Mouse (Mus musculus) liver, embryonic 14.5 days (tissue): Measurements from ENCODE around the gene Gtf2h3. TPM values are rescaled to one million over a fixed set of nuclear protein-coding genes. Genes with fewer than 3 reads are reported as not detected.
"Not testable (repeated sequence)": the region's sequence is repeated elsewhere in the genome, so short reads cannot be mapped to it uniquely, and the experiment has no call there.

ENCODE experiments used
- ATAC-seq: fragments of 200-750 bp; cut with Nextera tagmentation; 2 replicates; pipeline ENCODE4 v1.8.0; 2017; ENCODE audit warnings: moderate number of reproducible peaks, mild to moderate bottlenecking, moderate library complexity; ENCODE audit not compliant: insufficient read depth
- DNase-seq, 3 experiments: peaks; one replicate each; pipeline ENCODE4 v3.0.0-alpha.2; 2012 to 2013; ENCODE audit warnings: low read depth in 3 of 3, low spot score in 3 of 3
- H3K27ac ChIP-seq: fragments of 300-500 bp; sonication (generic); 2 replicates; pipeline ENCODE4 v1.5.1; 2014; ENCODE audit warnings: moderate library complexity, mild to moderate bottlenecking, control low read depth, inconsistent platforms
- H3K27me3 ChIP-seq: fragments of 300-500 bp; sonication (generic); 2 replicates; pipeline ENCODE4 v1.6.1; 2014; ENCODE audit warnings: mild to moderate bottlenecking, low read length, moderate library complexity; ENCODE audit not compliant: control insufficient read depth, insufficient read depth
- H3K36me3 ChIP-seq: fragments of 300-500 bp; sonication (generic); replicated peaks from 2 replicates; pipeline ENCODE4 v1.6.1; 2014; ENCODE audit warnings: low read depth; ENCODE audit not compliant: control insufficient read depth, insufficient read depth
- H3K4me1 ChIP-seq, 2 experiments: fragments of 200-500 bp in 1 of 2; fragments of 300-500 bp in 1 of 2; sonication (generic) in 1 of 2; replicated peaks; 2 replicates each; pipeline ENCODE4 v1.6.1; 2012 to 2014; ENCODE audit warnings: antibody characterized with exemption in 1 of 2, inconsistent platforms in 1 of 2, low read length in 1 of 2; ENCODE audit not compliant: control insufficient read depth in 2 of 2, insufficient read depth in 2 of 2
- H3K4me2 ChIP-seq: fragments of 300-500 bp; sonication (generic); 2 replicates; pipeline ENCODE4 v1.6.1; 2014; ENCODE audit warnings: low read depth, mild to moderate bottlenecking, control low read depth, moderate library complexity
- H3K4me3 ChIP-seq, 2 experiments: fragments of 200-500 bp in 1 of 2; fragments of 300-500 bp in 1 of 2; sonication (generic) in 1 of 2; 2 replicates each; pipeline ENCODE4 v1.5.1; 2012 to 2014; ENCODE audit warnings: low read depth in 2 of 2, low read length in 2 of 2, mild to moderate bottlenecking in 2 of 2, control low read depth in 1 of 2, inconsistent platforms in 1 of 2, moderate library complexity in 1 of 2; ENCODE audit not compliant: insufficient read depth in 1 of 2
- H3K9ac ChIP-seq: fragments of 300-500 bp; sonication (generic); replicated peaks from 2 replicates; pipeline ENCODE4 v1.6.1; 2014; ENCODE audit warnings: mild to moderate bottlenecking, control low read depth, moderate library complexity
- H3K9me3 ChIP-seq: fragments of 300-500 bp; sonication (generic); 2 replicates; pipeline ENCODE4 v1.6.1; 2016; ENCODE audit warnings: low read length, mixed read lengths; ENCODE audit not compliant: control insufficient read depth
- CTCF ChIP-seq: IDR thresholded peaks from 2 replicates; pipeline ENCODE4 v1.5.1; 2016; ENCODE audit warnings: antibody characterized with exemption, low read depth, control low read depth
- EP300 ChIP-seq: IDR thresholded peaks from 2 replicates; pipeline ENCODE4 v1.6.1; 2016; ENCODE audit warnings: antibody characterized with exemption, low read depth
- WGBS: fragments of 180-500 bp; shearing (Covaris S2); extraction: QIAGEN DNeasy Blood & Tissue Kit; methylation state at CpG from one replicate; pipeline ENCODE4 v1.1.7; 2014; ENCODE audit not compliant: insufficient replicate concordance; 5-methylcytosine and 5-hydroxymethylcytosine counted together
- polyA plus RNA-seq, 2 experiments: library from polyadenylated mRNA; depleted of rRNA in 1 of 2; stranded (reverse) in 1 of 2; unstranded in 1 of 2; fragments of >200 nt; fragmentation: Nextera tagmentation in 1 of 2; extraction: Ambion mirVana in 1 of 2; gene quantifications; 2 replicates each; pipeline versions ENCODE4 v1.2.1 to v1.2.3; 2012 to 2014

The Gtf2h3 gene
- polyA plus RNA-seq, 2 experiments: 20.8 to 21.8 TPM

DNA sequence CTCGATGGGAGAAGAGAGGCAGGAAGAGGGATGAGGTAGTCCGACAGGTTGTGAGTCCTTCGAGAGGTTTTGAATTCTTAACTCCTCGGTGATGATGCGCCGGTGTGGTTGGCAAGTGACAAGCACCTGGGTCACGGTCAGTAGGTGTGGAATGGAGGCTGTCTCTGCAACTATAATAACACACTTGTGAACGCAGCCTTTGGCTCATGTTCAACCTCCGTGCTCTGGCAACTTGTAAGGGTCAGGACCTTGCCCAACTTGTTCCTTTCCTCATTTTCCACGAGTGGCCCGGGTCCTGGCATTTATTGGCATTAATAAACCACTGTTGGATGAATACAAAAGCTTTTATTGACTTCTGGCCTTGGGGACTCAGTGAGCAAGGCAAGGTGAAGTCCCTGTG, 50.7 kb downstream of the Gtf2h3 start:
- WGBS: 14% methylated on average over 11 of the region's 11 CpGs
- H3K4me1 ChIP-seq: peaks cover 10 to 15% of the 10 kb centered on the region in 2 experiments
- DNase-seq (no peak), ATAC-seq (no peak)
- no peaks in the 10 kb centered on the region for H3K27me3 ChIP-seq
- H3K9me3 ChIP-seq: no peaks in the 10 kb centered on the region
- H3K27ac ChIP-seq: no peak overlapping the region
- peak overlapping the region; percentile 69 for H3K4me2 ChIP-seq
- H3K4me3 ChIP-seq: peak overlapping the region; percentile 84 to 91
- H3K9ac ChIP-seq: peak overlapping the region; percentile 67
- TF ChIP-seq CTCF (no peak), EP300 (no peak)
- no peaks in the 10 kb centered on the region for H3K36me3 ChIP-seq

DNA sequence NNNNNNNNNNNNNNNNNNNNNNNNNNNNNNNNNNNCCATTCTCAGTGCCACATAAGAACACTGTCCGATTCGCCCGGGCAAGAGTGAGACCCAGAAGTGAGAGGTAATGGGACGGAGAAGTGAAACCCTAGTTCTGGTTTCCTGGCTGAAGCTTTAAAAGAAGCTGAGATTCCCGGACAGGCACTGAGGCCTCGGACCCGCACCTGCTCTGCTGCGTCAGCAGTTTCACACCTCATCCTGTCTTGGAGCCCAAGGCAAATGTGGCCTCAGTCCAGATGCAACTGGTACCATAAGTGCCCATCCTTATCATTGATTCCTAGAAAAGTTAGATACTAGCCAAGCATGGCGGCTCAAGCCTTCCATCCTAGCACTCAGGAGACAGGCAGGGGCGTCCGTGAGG, 52.7 kb downstream of the Gtf2h3 start:
- Histone ChIP-seq H3K4me2 (no peak overlapping the region), H3K9ac (no peak overlapping the region), H3K27me3 (no peaks in the 10 kb centered on the region), H3K36me3 (no peaks in the 10 kb centered on the region; the same call in 1 of the 2 replicates), H3K4me1 (peaks cover 10 to 15% of the 10 kb centered on the region in 2 experiments), H3K27ac (no peak overlapping the region), H3K9me3 (no peaks in the 10 kb centered on the region), H3K4me3 (no peak overlapping the region)
- DNase-seq (no peak), ATAC-seq (no peak)
- no peak for TF ChIP-seq CTCF
- TF ChIP-seq EP300: no peak
- 81% methylated on average over 11 of the region's 11 CpGs for WGBS

DNA sequence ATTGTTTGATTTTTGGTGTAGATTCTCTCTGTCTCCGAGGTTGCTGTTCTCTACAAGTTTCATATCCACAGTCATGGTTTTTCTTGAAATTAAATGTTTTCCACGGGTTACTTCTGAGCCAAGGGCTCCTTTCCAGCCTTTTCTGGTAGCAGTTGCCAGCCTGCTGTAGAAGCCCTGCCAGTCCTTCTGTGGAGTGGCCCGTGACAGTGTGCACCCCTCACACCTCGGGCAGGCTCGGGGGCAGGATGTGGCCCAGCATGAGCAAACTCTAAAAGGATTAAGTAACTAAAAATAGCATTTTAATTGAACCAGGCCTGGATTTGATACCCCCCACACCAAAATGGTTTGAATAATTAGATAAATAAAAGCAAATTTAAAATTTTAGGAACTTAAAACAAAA, 53.5 kb downstream of the Gtf2h3 start:
- DNase-seq (no peak), ATAC-seq (no peak)
- Histone ChIP-seq H3K4me1 (peaks cover 10 to 15% of the 10 kb centered on the region in 2 experiments), H3K9ac (no peak overlapping the region), H3K27me3 (no peaks in the 10 kb centered on the region), H3K9me3 (no peaks in the 10 kb centered on the region), H3K4me3 (no peak overlapping the region), H3K36me3 (peaks cover 2% of the 10 kb centered on the region), H3K4me2 (no peak overlapping the region), H3K27ac (no peak overlapping the region)
- TF ChIP-seq CTCF (no peak), EP300 (no peak)
- 61% methylated on average over 5 of the region's 5 CpGs for WGBS

DNA sequence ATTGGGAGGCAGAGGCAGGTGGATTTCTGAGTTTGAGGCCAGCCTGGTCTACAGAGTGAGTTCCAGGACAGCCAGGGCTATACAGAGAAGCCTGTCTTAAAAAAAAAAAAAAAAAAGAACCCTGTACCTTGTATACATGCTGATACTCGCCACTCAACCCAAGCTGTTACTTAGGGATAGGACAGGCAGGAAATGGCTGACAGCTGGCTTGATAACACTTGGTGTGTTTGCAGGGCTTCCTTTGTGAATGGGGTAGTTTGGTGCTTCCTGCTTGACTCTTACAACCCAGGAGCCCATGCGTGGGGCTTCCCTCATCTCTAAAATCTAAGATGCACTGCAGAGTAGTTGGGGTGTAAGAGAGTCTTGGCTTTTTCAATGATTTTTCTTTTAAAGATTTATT, 54.5 kb downstream of the Gtf2h3 start:
- H3K9ac ChIP-seq: no peak overlapping the region
- TF ChIP-seq CTCF: no peak
- no peak for TF ChIP-seq EP300
- H3K9me3 ChIP-seq: no peaks in the 10 kb centered on the region
- peaks cover 4% of the 10 kb centered on the region for H3K36me3 ChIP-seq
- no peaks in the 10 kb centered on the region for H3K27me3 ChIP-seq
- H3K4me2 ChIP-seq: no peak overlapping the region
- H3K4me3 ChIP-seq: no peak overlapping the region
- H3K27ac ChIP-seq: no peak overlapping the region
- 21% methylated on average over 2 of the region's 2 CpGs for WGBS
- ATAC-seq (no peak), DNase-seq (no peak)
- peaks cover 6 to 10% of the 10 kb centered on the region in 2 experiments; a peak in 3 of 4 replicates for H3K4me1 ChIP-seq

DNA sequence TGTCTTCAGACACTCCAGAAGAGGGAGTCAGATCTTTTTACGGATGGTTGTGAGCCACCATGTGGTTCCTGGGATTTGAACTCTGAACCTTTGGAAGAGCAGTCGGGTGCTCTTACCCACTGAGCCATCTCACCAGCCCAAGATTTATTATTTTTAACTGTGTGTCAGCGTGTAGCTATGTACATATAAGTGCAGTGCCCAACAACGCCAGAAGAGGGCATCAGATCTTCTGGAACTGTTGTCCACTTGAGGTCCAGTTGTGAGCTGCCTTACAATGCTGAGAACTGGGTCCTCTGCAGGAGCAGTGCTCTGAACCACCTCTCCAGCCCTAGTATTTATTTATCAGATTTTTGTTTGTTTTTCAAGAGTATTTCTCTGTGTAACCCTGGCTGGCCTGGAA, 56.1 kb downstream of the Gtf2h3 start:
- H3K27me3 ChIP-seq, H3K9ac ChIP-seq, H3K4me3 ChIP-seq, H3K4me1 ChIP-seq, ATAC-seq, DNase-seq, H3K27ac ChIP-seq, H3K4me2 ChIP-seq, H3K9me3 ChIP-seq: not testable (repeated sequence)
- peak; percentile 46; the same call in 1 of the 2 replicates for TF ChIP-seq CTCF
- 77% methylated on average over 4 of the region's 4 CpGs for WGBS
- peaks cover 11% of the 10 kb centered on the region for H3K36me3 ChIP-seq
